Mouse (Mus musculus) liver, embryonic 14.5 days (tissue): ENCODE data around the gene Pde6h. TPM values are rescaled to one million over a fixed set of nuclear protein-coding genes. Genes with fewer than 3 reads are reported as not detected.

Experiments used
- ATAC-seq: fragments of 200-750 bp; cut with Nextera tagmentation; 2 replicates; pipeline ENCODE4 v1.8.0; 2017; ENCODE audit warnings: moderate number of reproducible peaks, mild to moderate bottlenecking, moderate library complexity; ENCODE audit not compliant: insufficient read depth
- DNase-seq, 3 experiments: peaks; one replicate each; pipeline ENCODE4 v3.0.0-alpha.2; 2012 to 2013; ENCODE audit warnings: low read depth in 3 of 3, low spot score in 3 of 3
- H3K27ac ChIP-seq: fragments of 300-500 bp; sonication (generic); 2 replicates; pipeline ENCODE4 v1.5.1; 2014; ENCODE audit warnings: moderate library complexity, mild to moderate bottlenecking, control low read depth, inconsistent platforms
- H3K27me3 ChIP-seq: fragments of 300-500 bp; sonication (generic); 2 replicates; pipeline ENCODE4 v1.6.1; 2014; ENCODE audit warnings: mild to moderate bottlenecking, low read length, moderate library complexity; ENCODE audit not compliant: control insufficient read depth, insufficient read depth
- H3K36me3 ChIP-seq: fragments of 300-500 bp; sonication (generic); replicated peaks from 2 replicates; pipeline ENCODE4 v1.6.1; 2014; ENCODE audit warnings: low read depth; ENCODE audit not compliant: control insufficient read depth, insufficient read depth
- H3K4me1 ChIP-seq, 2 experiments: fragments of 200-500 bp in 1 of 2; fragments of 300-500 bp in 1 of 2; sonication (generic) in 1 of 2; replicated peaks; 2 replicates each; pipeline ENCODE4 v1.6.1; 2012 to 2014; ENCODE audit warnings: antibody characterized with exemption in 1 of 2, inconsistent platforms in 1 of 2, low read length in 1 of 2; ENCODE audit not compliant: control insufficient read depth in 2 of 2, insufficient read depth in 2 of 2
- H3K4me2 ChIP-seq: fragments of 300-500 bp; sonication (generic); 2 replicates; pipeline ENCODE4 v1.6.1; 2014; ENCODE audit warnings: low read depth, mild to moderate bottlenecking, control low read depth, moderate library complexity
- H3K4me3 ChIP-seq, 2 experiments: fragments of 200-500 bp in 1 of 2; fragments of 300-500 bp in 1 of 2; sonication (generic) in 1 of 2; 2 replicates each; pipeline ENCODE4 v1.5.1; 2012 to 2014; ENCODE audit warnings: low read depth in 2 of 2, low read length in 2 of 2, mild to moderate bottlenecking in 2 of 2, control low read depth in 1 of 2, inconsistent platforms in 1 of 2, moderate library complexity in 1 of 2; ENCODE audit not compliant: insufficient read depth in 1 of 2
- H3K9ac ChIP-seq: fragments of 300-500 bp; sonication (generic); replicated peaks from 2 replicates; pipeline ENCODE4 v1.6.1; 2014; ENCODE audit warnings: mild to moderate bottlenecking, control low read depth, moderate library complexity
- H3K9me3 ChIP-seq: fragments of 300-500 bp; sonication (generic); 2 replicates; pipeline ENCODE4 v1.6.1; 2016; ENCODE audit warnings: low read length, mixed read lengths; ENCODE audit not compliant: control insufficient read depth
- CTCF ChIP-seq: IDR thresholded peaks from 2 replicates; pipeline ENCODE4 v1.5.1; 2016; ENCODE audit warnings: antibody characterized with exemption, low read depth, control low read depth
- EP300 ChIP-seq: IDR thresholded peaks from 2 replicates; pipeline ENCODE4 v1.6.1; 2016; ENCODE audit warnings: antibody characterized with exemption, low read depth
- WGBS: fragments of 180-500 bp; shearing (Covaris S2); extraction: QIAGEN DNeasy Blood & Tissue Kit; methylation state at CpG from one replicate; pipeline ENCODE4 v1.1.7; 2014; ENCODE audit not compliant: insufficient replicate concordance; 5-methylcytosine and 5-hydroxymethylcytosine counted together
- polyA plus RNA-seq, 2 experiments: library from polyadenylated mRNA; depleted of rRNA in 1 of 2; stranded (reverse) in 1 of 2; unstranded in 1 of 2; fragments of >200 nt; fragmentation: Nextera tagmentation in 1 of 2; extraction: Ambion mirVana in 1 of 2; gene quantifications; 2 replicates each; pipeline versions ENCODE4 v1.2.1 to v1.2.3; 2012 to 2014

The Pde6h gene
- polyA plus RNA-seq, 2 experiments = 0.01 TPM; not detected in 1

GRCm38 (mm10) chr6:137004359-137004758, 80.7 kb downstream of the Pde6h start:
- Histone ChIP-seq H3K4me1 (no peaks in the 10 kb centered on the region), H3K9ac (no peak overlapping the region), H3K27ac (no peak overlapping the region), H3K4me3 (no peak overlapping the region), H3K9me3 (no peaks in the 10 kb centered on the region), H3K4me2 (no peak overlapping the region), H3K36me3 (no peaks in the 10 kb centered on the region), H3K27me3 (no peaks in the 10 kb centered on the region)
- DNase-seq (no peak), ATAC-seq (no peak)
- 65% methylated on average over 4 of the region's 4 CpGs for WGBS
- TF ChIP-seq CTCF (no peak), EP300 (no peak)

- TF ChIP-seq CTCF = no peak
- no peak for TF ChIP-seq EP300
- Histone ChIP-seq H3K4me3 (no peak overlapping the region), H3K27me3 (no peaks in the 10 kb centered on the region), H3K27ac (no peak overlapping the region), H3K9me3 (no peaks in the 10 kb centered on the region), H3K36me3 (no peaks in the 10 kb centered on the region), H3K9ac (no peak overlapping the region), H3K4me2 (no peak overlapping the region), H3K4me1 (no peaks in the 10 kb centered on the region)
- DNase-seq (no peak), ATAC-seq (no peak)
- 40% methylated on average over 5 of the region's 5 CpGs for WGBS
Observed at GRCm38 (mm10) chr6:137011187-137011586, 87.6 kb downstream of the Pde6h start.

GRCm38 (mm10) chr6:137014346-137014745, 90.7 kb downstream of the Pde6h start:
- TF ChIP-seq EP300 (no peak), CTCF (no peak)
- Histone ChIP-seq H3K4me1 (no peaks in the 10 kb centered on the region), H3K4me2 (no peak overlapping the region), H3K36me3 (no peaks in the 10 kb centered on the region), H3K9ac (no peak overlapping the region), H3K27me3 (no peaks in the 10 kb centered on the region), H3K4me3 (no peak overlapping the region), H3K9me3 (no peaks in the 10 kb centered on the region), H3K27ac (no peak overlapping the region)
- 66% methylated on average over 6 of the region's 6 CpGs for WGBS
- ATAC-seq (no peak), DNase-seq (no peak)

GRCm38 (mm10) chr6:137017216-137017973, 93.8 kb downstream of the Pde6h start:
- no peaks in the 10 kb centered on the region for H3K9me3 ChIP-seq
- H3K4me1 ChIP-seq = no peaks in the 10 kb centered on the region
- H3K27me3 ChIP-seq = no peaks in the 10 kb centered on the region
- H3K9ac ChIP-seq = no peak overlapping the region
- H3K36me3 ChIP-seq = no peaks in the 10 kb centered on the region
- no peak overlapping the region for H3K4me3 ChIP-seq
- no peak overlapping the region for H3K4me2 ChIP-seq
- TF ChIP-seq EP300 = no peak
- no peak for TF ChIP-seq CTCF
- 53% methylated on average over 7 of the region's 7 CpGs for WGBS
- DNase-seq (no peak), ATAC-seq (no peak)
- no peak overlapping the region for H3K27ac ChIP-seq

Other genes with a start within 250 kb of the Pde6h start
- gene Gucy2c, start 142.1 kb upstream of the Pde6h start, polyA plus RNA-seq (2012; rRNA removed) = 0.08 and 0.11 TPM in 2 replicates
- 0.06 and 0.10 TPM in 2 replicates for gene Gucy2c, start 142.1 kb upstream of the Pde6h start, polyA plus RNA-seq (2014; fragmentation: Nextera tagmentation; extraction: Ambion mirVana)
- 2.4 and 3.2 TPM in 2 replicates for gene Hist4h4, start 119.4 kb upstream of the Pde6h start, polyA plus RNA-seq (2012; rRNA removed)
- 1.6 and 1.8 TPM in 2 replicates for gene Hist4h4, start 119.4 kb upstream of the Pde6h start, polyA plus RNA-seq (2014; fragmentation: Nextera tagmentation; extraction: Ambion mirVana)
- gene H2afj, start 115.6 kb upstream of the Pde6h start, polyA plus RNA-seq (2012; rRNA removed) = 62.4 and 112 TPM in 2 replicates
- gene H2afj, start 115.6 kb upstream of the Pde6h start, polyA plus RNA-seq (2014; fragmentation: Nextera tagmentation; extraction: Ambion mirVana) = 130 and 133 TPM in 2 replicates
- gene BC049715, start 96.2 kb upstream of the Pde6h start, polyA plus RNA-seq (2012; rRNA removed) = 0.13 and 0.73 TPM in 2 replicates
- 0.57 and 0.71 TPM in 2 replicates for gene BC049715, start 96.2 kb upstream of the Pde6h start, polyA plus RNA-seq (2014; fragmentation: Nextera tagmentation; extraction: Ambion mirVana)
- 27.1 and 37.6 TPM in 2 replicates for gene Wbp11, start 95.6 kb upstream of the Pde6h start, polyA plus RNA-seq (2012; rRNA removed)
- 51.3 and 59.3 TPM in 2 replicates for gene Wbp11, start 95.6 kb upstream of the Pde6h start, polyA plus RNA-seq (2014; fragmentation: Nextera tagmentation; extraction: Ambion mirVana)
- gene Smco3, start 88.4 kb upstream of the Pde6h start, polyA plus RNA-seq (2012; rRNA removed) = 0.11 and 0.18 TPM in 2 replicates
- gene Smco3, start 88.4 kb upstream of the Pde6h start, polyA plus RNA-seq (2014; fragmentation: Nextera tagmentation; extraction: Ambion mirVana) = 0.15 TPM in 1 of 2 replicates, not detected in the other
- 17.8 and 23.3 TPM in 2 replicates for gene Art4, start 66.1 kb upstream of the Pde6h start, polyA plus RNA-seq (2012; rRNA removed)
- gene Art4, start 66.1 kb upstream of the Pde6h start, polyA plus RNA-seq (2014; fragmentation: Nextera tagmentation; extraction: Ambion mirVana) = 20.3 and 22.6 TPM in 2 replicates
- gene Mgp, start 48.0 kb upstream of the Pde6h start, polyA plus RNA-seq (2012; rRNA removed) = 0.88 and 1.6 TPM in 2 replicates
- gene Mgp, start 48.0 kb upstream of the Pde6h start, polyA plus RNA-seq (2014; fragmentation: Nextera tagmentation; extraction: Ambion mirVana) = 0.96 and 1.2 TPM in 2 replicates
- gene Erp27, start 1.7 kb upstream of the Pde6h start, polyA plus RNA-seq (2012; rRNA removed) = 0.06 and 0.08 TPM in 2 replicates
- 0.09 TPM in 1 of 2 replicates, not detected in the other for gene Erp27, start 1.7 kb upstream of the Pde6h start, polyA plus RNA-seq (2014; fragmentation: Nextera tagmentation; extraction: Ambion mirVana)
- 79.4 and 84.5 TPM in 2 replicates for gene Arhgdib, start 18.1 kb downstream of the Pde6h start, polyA plus RNA-seq (2012; rRNA removed)
- 108 and 122 TPM in 2 replicates for gene Arhgdib, start 18.1 kb downstream of the Pde6h start, polyA plus RNA-seq (2014; fragmentation: Nextera tagmentation; extraction: Ambion mirVana)
- gene Rerg, start 246.7 kb downstream of the Pde6h start, polyA plus RNA-seq (2012; rRNA removed) = 1.0 and 1.2 TPM in 2 replicates
- 1.9 and 2.3 TPM in 2 replicates for gene Rerg, start 246.7 kb downstream of the Pde6h start, polyA plus RNA-seq (2014; fragmentation: Nextera tagmentation; extraction: Ambion mirVana)